Mouse (Mus musculus) cerebellum, postnatal 14 days (tissue): ENCODE measurements around the gene Pgam1.
"Not testable (repeated sequence)": the region's sequence is repeated elsewhere in the genome, so short reads cannot be mapped to it uniquely, and the experiment has no call there.

Source experiments
- DNase-seq, 2 experiments: peaks; one replicate each; pipeline ENCODE4 v3.0.0; 2021; ENCODE audit warnings: mixed read lengths in 2 of 2

The Pgam1 gene

DNA sequence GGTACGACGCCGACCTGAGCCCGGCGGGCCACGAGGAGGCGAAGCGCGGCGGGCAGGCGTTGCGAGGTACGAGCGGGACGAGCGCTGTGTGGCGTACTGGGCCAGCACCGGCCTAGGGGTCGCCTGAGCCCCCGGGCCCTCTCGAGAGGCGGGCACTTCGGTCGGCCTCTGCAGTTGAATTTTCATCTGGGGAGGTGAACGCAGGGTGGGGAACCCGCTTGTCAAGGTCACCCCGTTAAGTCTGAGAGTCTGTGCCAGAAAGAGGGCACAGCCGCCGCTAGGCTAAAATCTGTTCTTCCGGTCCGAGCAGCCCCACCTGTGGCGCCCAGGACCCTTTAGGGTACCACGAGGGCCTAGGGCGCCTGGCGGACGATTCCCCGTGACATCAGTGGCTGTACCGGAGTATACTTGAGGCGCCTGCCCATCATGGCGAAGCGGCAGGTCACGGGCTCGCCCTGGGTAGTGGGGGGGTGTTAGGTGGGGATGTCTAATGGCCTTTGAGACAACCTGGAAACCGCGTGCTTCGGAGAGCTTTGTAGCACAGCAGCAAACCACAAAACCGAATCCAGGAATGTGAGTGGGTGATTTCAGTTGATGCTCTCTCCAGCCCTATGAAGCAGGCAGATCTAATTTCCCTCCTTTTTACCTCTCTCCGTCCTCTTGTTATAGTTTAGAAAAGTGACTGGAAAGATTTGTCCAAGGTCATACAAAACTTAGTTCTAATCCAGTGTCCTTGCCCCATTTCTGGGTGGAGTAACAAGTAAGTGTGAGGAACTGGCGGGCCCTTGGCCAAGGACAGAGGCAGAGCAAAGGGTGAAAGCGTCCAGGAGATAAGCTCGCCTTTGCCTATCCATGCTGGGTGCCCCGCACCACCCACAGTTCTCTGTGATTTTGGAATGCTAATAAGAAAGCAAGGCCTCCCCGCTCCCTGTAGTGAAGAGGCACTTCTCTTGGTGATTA, 678 bp downstream of the Pgam1 start:
- peak; percentile 60 to 65 for DNase-seq

DNA sequence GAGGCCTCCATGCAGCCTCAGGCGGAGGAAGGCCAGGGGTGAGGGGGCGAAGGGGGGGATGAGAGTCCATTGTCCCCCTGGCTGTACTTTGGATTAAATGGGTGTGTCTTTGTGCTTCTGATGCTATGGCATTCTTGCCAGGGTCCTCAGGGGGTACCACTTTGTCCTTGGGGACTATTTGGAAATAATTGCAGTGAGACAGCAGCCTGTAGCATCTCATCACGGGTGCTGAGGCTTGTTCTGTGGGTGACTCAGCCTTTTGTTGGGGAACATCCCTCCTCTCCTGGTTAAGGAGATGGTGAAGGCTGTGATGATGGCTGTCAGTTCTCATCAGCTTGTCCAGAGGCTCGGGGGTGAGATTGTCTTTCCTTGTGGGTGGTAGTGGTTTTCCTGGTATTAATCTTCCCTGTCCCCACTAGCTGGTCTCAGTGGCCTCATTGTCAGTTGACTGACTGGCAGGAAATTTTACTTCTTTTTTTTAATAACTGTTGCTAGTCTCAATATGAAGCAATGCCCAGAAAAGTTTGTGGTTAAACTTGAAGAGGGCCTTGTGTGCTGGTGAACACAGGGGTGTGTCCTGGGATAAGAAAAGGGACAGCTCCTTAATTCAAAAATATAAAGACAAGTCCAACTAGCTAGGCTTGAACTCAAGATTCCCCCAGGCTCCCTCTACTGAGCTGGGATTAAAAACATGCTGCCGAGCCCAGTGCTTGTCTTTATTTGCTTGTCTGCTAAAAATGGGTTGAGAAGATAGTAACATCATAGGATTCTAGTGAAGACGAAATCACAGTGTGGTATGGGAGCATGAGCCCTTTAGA, 2.3 kb downstream of the Pgam1 start:
- no peak for DNase-seq

DNA sequence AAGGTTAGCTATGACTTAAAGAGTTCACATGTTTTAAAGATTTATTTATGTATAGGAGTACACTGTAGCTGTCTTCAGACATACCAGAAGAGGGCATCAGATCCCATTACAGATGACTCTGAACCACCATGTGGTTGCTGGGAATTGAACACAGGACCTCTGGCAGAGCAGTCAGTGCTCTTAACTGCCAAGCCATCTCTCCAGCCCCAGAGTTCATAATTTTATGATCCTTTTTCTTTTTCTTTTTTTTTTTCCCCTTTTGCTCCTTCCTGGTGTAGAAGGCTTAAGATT, 2.8 kb downstream of the Pgam1 start:
- not testable (repeated sequence) for DNase-seq

DNA sequence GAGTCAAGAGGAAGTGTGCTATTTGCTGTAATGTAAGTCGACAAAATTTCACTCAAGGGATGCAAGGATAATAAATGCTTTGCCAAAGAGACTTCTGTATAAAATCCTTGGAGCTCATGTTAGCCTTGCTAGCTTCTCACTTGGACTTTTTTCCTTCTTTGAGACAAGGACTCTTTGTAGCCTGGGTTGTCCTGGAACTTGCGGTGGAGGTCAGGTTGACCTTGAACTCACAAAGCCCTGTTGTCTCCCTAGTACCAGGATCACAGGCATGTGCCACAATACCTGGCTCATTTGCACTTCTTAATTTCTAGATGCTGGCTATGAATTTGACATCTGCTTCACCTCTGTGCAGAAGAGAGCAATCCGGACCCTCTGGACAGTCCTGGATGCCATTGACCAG, 3.6 kb downstream of the Pgam1 start:
- no peak for DNase-seq

DNA sequence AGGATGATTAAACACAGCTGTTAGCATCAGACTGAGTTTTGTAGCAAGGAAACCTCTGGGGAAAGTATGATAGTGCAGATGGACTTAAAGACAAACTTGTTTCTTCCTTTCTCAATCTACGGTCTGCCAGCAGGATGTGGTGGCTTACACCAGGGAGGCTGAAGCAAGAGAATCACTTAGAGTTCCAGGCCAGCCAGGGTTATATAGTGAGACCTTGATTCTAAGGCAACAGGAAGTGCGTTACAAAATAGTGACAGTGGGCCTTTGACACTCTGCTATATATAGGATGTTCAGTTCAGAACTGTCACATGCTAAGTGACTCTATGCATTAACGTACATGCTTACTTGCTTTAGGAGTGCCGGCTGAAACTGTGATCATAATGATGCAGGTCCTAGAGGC, 5.1 kb downstream of the Pgam1 start:
- no peak for DNase-seq

DNA sequence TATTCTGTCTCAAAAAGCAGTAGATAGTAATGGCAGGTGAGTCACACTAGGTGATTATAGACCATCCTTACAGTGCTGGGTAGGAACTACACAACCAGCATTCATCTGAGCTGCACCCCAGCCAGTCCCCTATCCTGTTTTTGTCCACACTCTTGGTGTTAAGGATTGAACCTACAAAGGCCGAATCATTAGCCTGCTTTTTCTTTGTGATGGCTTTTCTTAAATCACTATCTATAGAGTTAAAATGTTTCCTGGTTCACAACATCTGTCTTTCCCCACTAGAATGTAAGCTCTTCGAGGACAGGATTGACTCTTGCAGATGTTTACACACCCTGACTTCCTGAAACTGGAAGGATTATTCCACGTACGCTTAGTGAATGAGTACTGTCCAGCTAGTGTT, 7.7 kb downstream of the Pgam1 start:
- DNase-seq, result no peak

DNA sequence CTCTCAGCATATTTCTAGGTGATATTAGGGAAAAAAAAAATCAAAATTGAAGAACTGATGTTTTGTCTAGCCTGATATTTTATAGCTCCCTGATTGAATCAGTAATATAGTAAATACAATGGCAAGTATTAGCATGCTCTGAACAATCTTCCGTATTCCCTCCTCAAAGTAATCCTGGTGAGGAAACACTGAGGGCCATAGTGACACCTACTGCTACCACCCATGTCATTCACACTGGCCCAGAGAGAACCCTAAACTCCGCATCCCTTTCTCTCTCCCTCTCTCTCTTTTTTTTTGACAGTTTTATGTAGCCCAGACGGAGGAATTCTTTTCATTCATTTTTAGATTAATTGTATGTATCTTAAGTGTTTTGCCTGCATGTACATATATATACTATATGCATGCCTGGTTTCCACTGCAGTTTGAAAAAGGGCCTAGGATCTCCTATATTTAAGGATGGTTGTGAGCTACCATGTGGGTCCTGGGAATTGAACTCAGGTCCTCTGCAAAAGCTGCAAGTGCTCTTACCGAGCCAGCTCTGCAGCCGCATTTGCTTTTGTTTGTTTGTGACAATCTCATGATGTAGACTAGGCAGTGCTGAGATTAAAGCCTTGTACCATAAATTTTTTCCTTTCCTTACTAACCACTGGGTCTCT, 8.8 kb downstream of the Pgam1 start:
- no peak for DNase-seq

DNA sequence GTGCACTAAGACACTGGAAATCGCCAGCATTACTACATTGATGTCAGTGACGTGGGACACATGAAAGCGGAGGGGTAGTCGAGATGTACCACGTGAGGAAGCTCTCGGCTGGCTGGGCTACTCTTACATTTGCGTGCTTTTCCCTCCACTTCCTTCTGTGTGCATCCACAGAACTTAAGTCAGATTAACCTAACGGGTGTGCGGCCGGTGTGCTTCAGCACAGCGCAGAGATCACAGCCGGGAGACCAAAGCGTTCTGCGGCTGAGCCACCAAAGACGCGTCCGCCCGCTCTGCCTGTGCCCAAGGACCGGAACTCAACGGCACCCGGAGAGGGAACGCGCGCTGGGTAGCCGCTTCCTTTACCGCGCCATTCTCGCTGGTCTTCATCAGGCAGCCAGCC, 21.0 kb downstream of the Pgam1 start:
- no peak for DNase-seq

DNA sequence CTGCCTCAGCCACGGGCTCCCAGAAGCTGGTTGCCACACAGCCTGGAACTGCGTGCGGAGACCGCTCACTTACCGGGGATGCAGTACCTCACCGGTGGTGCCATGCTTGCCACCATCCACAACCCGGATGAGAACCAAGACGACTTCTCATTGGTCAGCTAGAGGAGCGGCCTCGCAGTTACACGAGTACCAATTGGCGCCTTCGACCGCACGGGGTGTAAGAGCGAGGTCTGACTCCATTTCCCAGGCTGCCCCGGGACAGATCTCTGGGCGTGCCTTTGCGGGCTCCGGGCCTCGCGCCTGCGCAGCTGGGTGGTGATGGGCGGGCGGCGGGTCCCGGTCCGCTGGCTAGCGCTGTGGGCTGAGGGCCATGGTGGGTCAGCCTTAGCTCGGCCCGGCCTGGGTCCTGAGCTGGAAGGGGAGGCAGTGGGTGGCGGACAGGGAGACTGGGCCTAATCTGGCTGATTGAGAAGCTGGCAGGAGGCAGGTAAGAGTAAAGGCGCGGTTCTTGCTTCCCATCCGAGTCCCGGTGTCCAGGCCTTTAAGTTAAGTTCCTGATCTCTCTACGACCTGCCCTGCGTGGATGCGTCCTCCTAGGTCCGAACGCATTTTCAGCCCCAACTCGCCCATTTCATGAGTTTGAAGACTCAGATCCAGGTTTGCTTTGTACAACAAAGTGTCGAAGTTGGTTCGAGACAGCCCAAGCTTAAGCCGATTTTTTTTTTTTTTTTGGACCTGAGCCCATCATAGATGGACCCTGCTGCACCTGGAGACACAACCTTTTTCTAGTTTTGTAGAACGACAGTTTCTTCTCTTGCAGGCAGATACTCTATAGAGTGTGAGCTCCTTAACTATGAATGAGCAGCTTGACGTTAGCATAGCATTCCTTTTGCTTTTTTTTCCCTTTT, 21.7 kb downstream of the Pgam1 start, which contains the start of the genes Exosc1 and Zdhhc16:
Gene Exosc1 (minus strand): TSS at position 245 of the 908 bp plus-strand sequence.
Gene Zdhhc16 (plus strand): TSS at position 302 of the 908 bp plus-strand sequence.
- peak; percentile 98 to 99 for DNase-seq

DNA sequence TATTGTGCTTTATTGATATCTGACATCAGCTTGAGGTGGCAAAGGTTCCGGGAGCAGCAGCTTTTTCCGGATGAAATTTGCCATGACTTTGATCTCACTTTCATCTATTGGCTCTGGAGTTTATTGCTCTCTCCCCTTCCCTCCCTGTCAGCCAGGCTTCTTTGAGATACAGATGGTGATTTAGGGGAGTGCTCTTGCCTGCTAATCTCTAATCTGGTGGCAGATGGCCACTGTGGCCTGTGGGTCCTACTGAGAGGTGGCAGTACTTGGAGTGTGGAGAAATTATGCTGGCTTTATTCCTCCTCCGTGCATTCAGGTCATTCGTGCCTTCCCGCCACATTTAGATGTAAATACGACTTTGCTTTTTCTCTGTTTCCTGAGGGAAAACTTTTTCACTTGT, 22.4 kb downstream of the Pgam1 start:
- peak; percentile 37 to 44 for DNase-seq

DNA sequence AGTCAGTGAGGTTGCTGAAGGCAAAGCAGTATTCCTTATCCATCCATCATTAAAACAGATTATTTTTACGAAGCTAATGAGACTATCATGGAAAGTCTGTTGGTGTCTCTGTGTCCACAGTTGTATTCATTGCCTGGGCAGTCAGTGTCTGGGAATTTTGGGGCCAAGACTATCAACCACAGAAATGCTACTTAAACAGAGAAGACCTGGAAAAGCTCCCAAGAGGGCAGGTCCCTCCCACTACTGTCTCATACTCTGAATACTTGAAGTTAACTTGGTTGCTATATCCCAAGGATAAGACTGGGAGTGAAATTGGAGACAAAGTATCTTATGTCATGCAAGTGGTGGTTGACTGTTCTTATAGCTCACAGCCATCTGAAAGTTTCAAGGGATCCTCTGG, 24.2 kb downstream of the Pgam1 start:
- no peak for DNase-seq

DNA sequence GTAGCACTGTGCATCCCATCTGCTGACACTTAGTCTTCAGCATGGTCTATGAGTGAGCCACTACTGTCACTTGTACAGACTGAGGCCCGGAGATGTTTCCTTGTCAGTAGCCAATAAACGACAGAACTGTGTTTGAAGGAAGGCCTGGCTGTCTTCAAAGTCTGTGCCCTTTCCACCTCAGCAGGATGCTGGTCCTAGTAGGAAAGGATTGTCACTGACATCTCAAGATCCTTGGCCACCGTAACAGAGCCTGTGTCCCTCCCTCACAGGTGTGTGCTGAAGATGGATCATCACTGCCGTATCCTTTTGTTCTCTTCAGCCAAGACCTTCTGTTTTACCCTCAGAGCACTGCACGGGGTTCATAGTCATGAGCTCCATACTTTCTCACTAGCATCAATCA, 26.8 kb downstream of the Pgam1 start:
- DNase-seq, result no peak

DNA sequence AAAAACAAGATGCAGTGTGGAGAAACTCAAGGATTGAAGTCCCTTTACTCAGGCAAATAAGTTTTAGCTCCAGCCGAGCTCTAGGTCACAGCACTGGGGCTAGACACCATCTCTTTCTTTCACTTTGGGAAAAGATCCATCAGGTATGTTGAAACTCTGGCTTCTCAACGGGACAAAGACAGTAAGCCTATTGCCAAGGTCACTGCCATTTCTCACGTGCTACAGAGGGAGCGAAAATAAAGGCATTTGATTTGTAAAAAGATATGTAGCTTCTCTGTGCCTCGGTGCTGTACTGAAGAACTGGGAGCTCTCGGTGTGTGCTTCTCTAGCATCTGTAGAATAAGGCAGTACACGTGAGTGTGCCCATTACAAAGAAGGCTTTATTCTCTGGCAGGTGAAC, 32.1 kb downstream of the Pgam1 start:
- no peak for DNase-seq

DNA sequence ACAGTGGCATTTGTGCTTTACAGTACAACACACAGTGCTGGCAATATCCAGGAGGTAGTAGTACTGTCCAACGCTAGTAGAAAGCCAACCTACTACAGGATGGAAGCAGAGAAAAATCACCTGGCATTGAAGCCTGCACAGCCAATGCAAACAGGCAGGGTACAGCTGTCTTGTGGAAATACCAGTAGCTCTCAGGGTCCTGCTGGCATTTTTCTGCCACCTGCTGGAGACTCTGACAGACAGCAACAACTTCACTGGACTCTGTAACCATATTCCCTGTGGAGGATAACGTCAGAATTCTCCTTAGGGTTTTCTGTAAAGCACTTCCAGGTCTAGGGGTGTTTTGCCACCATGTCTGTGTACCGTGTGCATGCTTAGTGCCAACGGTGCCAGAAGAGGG, 40.6 kb downstream of the Pgam1 start:
- DNase-seq, result peak in 1 of 2 experiments; percentile 12

DNA sequence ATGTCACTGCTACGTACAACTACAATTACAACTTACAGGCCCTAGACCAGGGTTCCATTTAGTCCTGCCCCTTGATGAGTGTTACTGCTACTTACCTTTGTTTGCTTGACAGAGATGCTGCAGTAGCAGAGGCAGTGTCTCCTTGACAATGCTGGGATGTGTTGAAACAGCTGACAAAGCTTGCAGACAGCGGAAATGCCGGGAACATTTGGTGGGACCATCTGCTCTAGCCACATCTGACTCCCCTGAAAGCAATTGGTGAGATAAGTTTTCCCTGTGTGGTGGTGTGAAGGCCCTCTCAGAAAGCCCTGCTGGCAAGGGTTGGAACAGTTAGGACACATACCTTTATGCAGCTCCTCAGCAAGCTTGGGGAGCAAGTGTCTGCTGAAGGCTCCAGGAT, 41.9 kb downstream of the Pgam1 start:
- DNase-seq, result no peak
